Mouse (Mus musculus) midbrain, embryonic 11.5 days (tissue): ENCODE results near the gene Scn10a. TPM values are rescaled to one million over a fixed set of nuclear protein-coding genes. Genes with fewer than 3 reads are reported as not detected.

Source experiments
- ATAC-seq: fragments of 200-750 bp; cut with Nextera tagmentation; 2 replicates; pipeline ENCODE4 v1.8.0; 2017; ENCODE audit warnings: moderate TSS enrichment, moderate library complexity; ENCODE audit not compliant: low FRiP score
- DNase-seq: peaks from one replicate; pipeline ENCODE4 v3.0.0; 2015; ENCODE audit warnings: low spot score; ENCODE audit errors: missing footprints
- H3K27ac ChIP-seq: fragments of 300-500 bp; sonication (generic); 2 replicates; pipeline ENCODE4 v1.5.1; 2014; ENCODE audit warnings: low read depth, low read length
- H3K27me3 ChIP-seq: fragments of 300-500 bp; sonication (generic); 2 replicates; pipeline ENCODE4 v1.6.1; 2014; ENCODE audit warnings: mild to moderate bottlenecking, low read length, moderate library complexity, mixed read lengths; ENCODE audit not compliant: control insufficient read depth, insufficient read depth
- H3K36me3 ChIP-seq: fragments of 300-500 bp; sonication (generic); 2 replicates; pipeline ENCODE4 v1.6.1; 2014; ENCODE audit warnings: mild to moderate bottlenecking, low read length, moderate library complexity, mixed read lengths; ENCODE audit not compliant: control insufficient read depth, insufficient read depth
- H3K4me1 ChIP-seq: fragments of 300-500 bp; sonication (generic); 2 replicates; pipeline ENCODE4 v1.6.1; 2014; ENCODE audit warnings: low read length; ENCODE audit not compliant: control insufficient read depth, insufficient read depth
- H3K4me2 ChIP-seq: fragments of 300-500 bp; sonication (generic); 2 replicates; pipeline ENCODE4 v1.6.1; 2014; ENCODE audit warnings: mild to moderate bottlenecking, moderate library complexity
- H3K4me3 ChIP-seq: fragments of 300-500 bp; sonication (generic); 2 replicates; pipeline ENCODE4 v1.5.1; 2014; ENCODE audit warnings: low read depth, low read length
- H3K9ac ChIP-seq: fragments of 300-500 bp; sonication (generic); 2 replicates; pipeline ENCODE4 v1.6.1; 2014; ENCODE audit warnings: low read length
- H3K9me3 ChIP-seq: fragments of 300-500 bp; sonication (generic); 2 replicates; pipeline ENCODE4 v1.6.1; 2016; ENCODE audit warnings: low read length; ENCODE audit not compliant: control insufficient read depth
- WGBS: fragments of 180-500 bp; shearing (Covaris S2); extraction: QIAGEN DNeasy Blood & Tissue Kit; methylation state at CpG from one replicate; pipeline ENCODE4 v1.1.7; 2014; 5-methylcytosine and 5-hydroxymethylcytosine counted together
- polyA plus RNA-seq: library from polyadenylated mRNA; unstranded; fragments of >200 nt; fragmentation: Nextera tagmentation; extraction: Ambion mirVana; gene quantifications from 2 replicates; pipeline ENCODE4 v1.2.1, GENCODE M21; 2014

Gene Scn10a
- polyA plus RNA-seq, 1 experiment from 2014 or later = not detected

- ATAC-seq (no peak), DNase-seq (no peak)
- whole genome bisulfite sequencing = 69% methylated on average over 12 of the region's 12 CpGs
- no peak overlapping the region for H3K4me2 ChIP-seq
- no peak overlapping the region for H3K27ac ChIP-seq
- H3K9ac ChIP-seq = no peak overlapping the region
- H3K36me3 ChIP-seq = no peaks in the 10 kb centered on the region
- H3K27me3 ChIP-seq = peaks cover 77% of the 10 kb centered on the region
- no peak overlapping the region for H3K4me3 ChIP-seq
- no peaks in the 10 kb centered on the region for H3K9me3 ChIP-seq
- no peaks in the 10 kb centered on the region for H3K4me1 ChIP-seq
Observed at GRCm38 (mm10) chr9:119562256-119562655, 156.9 kb downstream of the Scn10a start.

- WGBS = 63% methylated on average over 8 of the region's 8 CpGs
- DNase-seq = no peak
- H3K9ac ChIP-seq = no peak overlapping the region
- no peaks in the 10 kb centered on the region for H3K4me1 ChIP-seq
- H3K27ac ChIP-seq = no peak overlapping the region
- H3K9me3 ChIP-seq = no peaks in the 10 kb centered on the region
- no peak overlapping the region for H3K4me3 ChIP-seq
- H3K27me3 ChIP-seq = peaks cover 73% of the 10 kb centered on the region
- H3K36me3 ChIP-seq = no peaks in the 10 kb centered on the region
- no peak overlapping the region for H3K4me2 ChIP-seq
- no peak for ATAC-seq
Observed at GRCm38 (mm10) chr9:119561746-119562145, 157.4 kb downstream of the Scn10a start.

- H3K27ac ChIP-seq = no peak overlapping the region
- H3K4me3 ChIP-seq = no peak overlapping the region
- H3K36me3 ChIP-seq = no peaks in the 10 kb centered on the region
- H3K4me1 ChIP-seq = no peaks in the 10 kb centered on the region
- H3K4me2 ChIP-seq = no peak overlapping the region
- WGBS = 81% methylated on average over 16 of the region's 16 CpGs
- DNase-seq (no peak), ATAC-seq (no peak)
- H3K27me3 ChIP-seq = peaks cover 61% of the 10 kb centered on the region
- H3K9me3 ChIP-seq = no peaks in the 10 kb centered on the region
- H3K9ac ChIP-seq = no peak overlapping the region
Observed at GRCm38 (mm10) chr9:119559537-119560276, 159.4 kb downstream of the Scn10a start.

Other genes with a start within 250 kb of the Scn10a start
- 0.16 TPM in 1 of 2 replicates, not detected in the other for gene Scn5a, start 140.3 kb downstream of the Scn10a start, polyA plus RNA-seq
- gene Scn11a, start 106.1 kb upstream of the Scn10a start, polyA plus RNA-seq = 0.23 TPM in 2 replicates
- 61.2 and 61.4 TPM in 2 replicates for gene Wdr48, start 175.6 kb upstream of the Scn10a start, polyA plus RNA-seq
- gene Gorasp1, start 218.2 kb upstream of the Scn10a start, polyA plus RNA-seq = 16.4 and 18.4 TPM in 2 replicates
- gene Ttc21a, start 218.3 kb upstream of the Scn10a start, polyA plus RNA-seq = 0.10 and 0.20 TPM in 2 replicates